Mouse (Mus musculus): ENCODE measurements at regions not wholly inside any gene's neighbourhood (a gene's known extent, or its start where the extent isn't known, plus 50 kb on each side); places are given as distances from the start of the nearest gene placed in this dataset.

GRCm38 (mm10) chr10:22919869-22920268, 99.9 kb upstream of the Tcf21 start:
- DNase-seq (ENCODE audit: low read depth, low spot score): no peak

GRCm38 (mm10) chr10:22917797-22918196, 97.8 kb upstream of the Tcf21 start:
- DNase-seq (ENCODE audit: low read depth, low spot score): no peak

GRCm38 (mm10) chr10:22915785-22916514, 96.0 kb upstream of the Tcf21 start:
- DNase-seq (ENCODE audit: low read depth, low spot score): no peak

GRCm38 (mm10) chr10:22913112-22913511, 93.1 kb upstream of the Tcf21 start:
- no peak for DNase-seq (ENCODE audit: low read depth, low spot score)

GRCm38 (mm10) chr10:22908640-22909039, 88.7 kb upstream of the Tcf21 start:
- peak; percentile 32 for DNase-seq (ENCODE audit: low read depth, low spot score)

GRCm38 (mm10) chr10:22905281-22905680, 85.3 kb upstream of the Tcf21 start:
- DNase-seq (ENCODE audit: low read depth, low spot score): no peak

- no peak for DNase-seq (ENCODE audit: low read depth, low spot score)
These were observed 73.5 kb upstream of the Tcf21 start for GRCm38 (mm10) chr10:22893442-22893985.

- no peak for DNase-seq (ENCODE audit: low read depth, low spot score)
These were observed 67.5 kb upstream of the Tcf21 start for GRCm38 (mm10) chr10:22887451-22887850.

GRCm38 (mm10) chr10:22879714-22880113, 59.7 kb upstream of the Tcf21 start:
- no peak for DNase-seq (ENCODE audit: low read depth, low spot score)

GRCm38 (mm10) chr10:22877536-22878130, 57.7 kb upstream of the Tcf21 start:
- no peak for DNase-seq (ENCODE audit: low read depth, low spot score)

GRCm38 (mm10) chr10:22877028-22877427, 57.1 kb upstream of the Tcf21 start:
- no peak for DNase-seq (ENCODE audit: low read depth, low spot score)

- no peak for DNase-seq (ENCODE audit: low read depth, low spot score)
These were observed 55.7 kb upstream of the Tcf21 start for GRCm38 (mm10) chr10:22875675-22876074.

- DNase-seq (ENCODE audit: low read depth, low spot score): no peak
These were observed 55.2 kb upstream of the Tcf21 start for GRCm38 (mm10) chr10:22875181-22875580.

Data from mesoderm, embryonic 11.5 days (tissue).